Comparison of ENCODE assay signal across 8 mouse cellular contexts in genomic region chr7:34265876-34266346, GRCm38 (mm10). TPM values are rescaled to one million over a fixed set of nuclear protein-coding genes. Genes with fewer than 3 reads are reported as not detected.
DNase-seq lines count a peak whose midpoint lies in the region; ATAC-seq and TF ChIP-seq lines count a peak whose summit lies in the region.

No protein-coding gene starts in this region.

- H3K4me3 ChIP-seq in midbrain, embryonic 14.5 days (replicated peaks; ENCODE audit: low read depth, low read length), result no peak overlapping the region
- H3K4me3 ChIP-seq in midbrain, embryonic 11.5 days (ENCODE audit: low read depth, low read length), result no peak overlapping the region
- H3K4me3 ChIP-seq in cerebellum, adult 2 months (replicated peaks; ENCODE audit: insufficient read depth, low read depth, low read length), result no peak overlapping the region
- no peak overlapping the region for H3K4me3 ChIP-seq in olfactory bulb, adult 2 months (ENCODE audit: insufficient read depth, low read depth, low read length)

- H3K27ac ChIP-seq in midbrain, embryonic 14.5 days (replicated peaks; ENCODE audit: low read depth, low read length), result no peak overlapping the region
- H3K27ac ChIP-seq in midbrain, embryonic 11.5 days (ENCODE audit: low read depth, low read length), result no peak overlapping the region
- no peak overlapping the region for H3K27ac ChIP-seq in cerebellum, adult 2 months (ENCODE audit: insufficient read depth, low read length)
- H3K27ac ChIP-seq in olfactory bulb, adult 2 months (ENCODE audit: insufficient read depth, low read depth, low read length), result peak overlapping the region; percentile 70; the same call in 1 of the 2 replicates

- H3K9me3 ChIP-seq in midbrain, embryonic 14.5 days (ENCODE audit: control insufficient read depth, low read length), result no peaks in the 10 kb centered on the region
- H3K9me3 ChIP-seq in midbrain, embryonic 11.5 days (ENCODE audit: control insufficient read depth, low read length), result no peaks in the 10 kb centered on the region

- no peaks in the 10 kb centered on the region for H3K27me3 ChIP-seq in midbrain, embryonic 14.5 days (ENCODE audit: control insufficient read depth, insufficient read depth, low read length)
- H3K27me3 ChIP-seq in midbrain, embryonic 11.5 days (ENCODE audit: control insufficient read depth, insufficient read depth, low read length), result no peaks in the 10 kb centered on the region
- H3K27me3 ChIP-seq in cerebellum, adult 2 months (ENCODE audit: control insufficient read depth, insufficient read depth, low read length), result no peaks in the 10 kb centered on the region; the same call in 1 of the 2 replicates

- peak; percentile 75 for TF ChIP-seq CTCF in cerebellum, adult 2 months (IDR thresholded peaks at IDR 0.05; ENCODE audit: borderline replicate concordance, insufficient read depth, low read depth, low read length)
- TF ChIP-seq CTCF in olfactory bulb, adult 2 months (IDR thresholded peaks at IDR 0.05; ENCODE audit: insufficient read depth, low read depth, low read length), result 0 out of 2 replicates have a peak, but pooled peaks have one; percentile 18

- TF ChIP-seq POLR2A in cerebellum, adult 2 months (IDR thresholded peaks at IDR 0.05; ENCODE audit: borderline replicate concordance, insufficient read depth, low read length), result no peak
- no peak for TF ChIP-seq POLR2A in olfactory bulb, adult 2 months (IDR thresholded peaks at IDR 0.05; ENCODE audit: insufficient read depth, low read depth, low read length)

- ATAC-seq in midbrain, embryonic 14.5 days (ENCODE audit: low FRiP score, low TSS enrichment), result no peak
- ATAC-seq in midbrain, embryonic 11.5 days (ENCODE audit: low FRiP score), result no peak

- no peak overlapping the region for H3K9ac ChIP-seq in midbrain, embryonic 14.5 days (replicated peaks; ENCODE audit: low read length)
- no peak overlapping the region for H3K9ac ChIP-seq in midbrain, embryonic 11.5 days (ENCODE audit: low read length)

- H3K4me2 ChIP-seq in midbrain, embryonic 14.5 days (ENCODE audit: low read length), result no peak overlapping the region
- no peak overlapping the region for H3K4me2 ChIP-seq in midbrain, embryonic 11.5 days

- WGBS in midbrain, embryonic 14.5 days, result 72% methylated on average over 5 of the region's 5 CpGs
- 69% methylated on average over 5 of the region's 5 CpGs for WGBS in midbrain, embryonic 11.5 days
- 34% methylated on average over 5 of the region's 5 CpGs for WGBS in cerebellum, adult 2 months
- 22% methylated on average over 5 of the region's 5 CpGs for WGBS in olfactory bulb, adult 2 months

- H3K4me1 ChIP-seq in midbrain, embryonic 14.5 days (ENCODE audit: control insufficient read depth, insufficient read depth, low read length), result no peaks in the 10 kb centered on the region
- H3K4me1 ChIP-seq in midbrain, embryonic 11.5 days (ENCODE audit: control insufficient read depth, insufficient read depth, low read length), result no peaks in the 10 kb centered on the region
- peaks cover 5% of the 10 kb centered on the region; the same call in 1 of the 2 replicates for H3K4me1 ChIP-seq in cerebellum, adult 2 months (ENCODE audit: control insufficient read depth, insufficient read depth, low read length)
- H3K4me1 ChIP-seq in olfactory bulb, adult 2 months (ENCODE audit: control insufficient read depth, insufficient read depth, low read length), result peaks cover 5% of the 10 kb centered on the region

- intact Hi-C loops in left cerebral cortex, postnatal 4 days (cut with DNase I), result loop anchor here (5.0 kb wide), 1 partner anchor 86 kb away; no protein-coding TSS in a partner anchor

- DNase-seq in midbrain, embryonic 14.5 days, result peak; percentile 60
- DNase-seq in midbrain, embryonic 11.5 days (ENCODE audit: low spot score, missing footprints), result no peak
- DNase-seq in cerebellum, adult 2 months, result peak; percentile 67 to 78
- peak; percentile 48 for DNase-seq in gastrocnemius, postnatal 10 days
- DNase-seq in kidney, adult 18-20 months, result peak; percentile 64
- DNase-seq in left cerebral cortex, postnatal 4 days, result peak; percentile 47
- DNase-seq in thymus, postnatal 10 days (ENCODE audit: low spot score in 2 of 2), result peak; percentile 9 to 49

- H3K36me3 ChIP-seq in midbrain, embryonic 14.5 days (ENCODE audit: control insufficient read depth, insufficient read depth, low read length), result peaks cover 18% of the 10 kb centered on the region
- H3K36me3 ChIP-seq in midbrain, embryonic 11.5 days (ENCODE audit: control insufficient read depth, insufficient read depth, low read length), result no peaks in the 10 kb centered on the region

RNA-seq across cellular contexts. Expression of gene Gm6096, which starts 15.1 kb away (rescaled TPM):
- polyA plus RNA-seq in midbrain, embryonic 14.5 days (2014; fragmentation: Nextera tagmentation; extraction: Ambion mirVana), result 0.84 TPM in 1 of 2 replicates, not detected in the other
- 0.44 TPM in 1 of 2 replicates, not detected in the other for polyA plus RNA-seq in midbrain, embryonic 11.5 days (2014; fragmentation: Nextera tagmentation; extraction: Ambion mirVana)
- polyA plus RNA-seq in cerebellum, adult 2 months (2012; rRNA removed), result not detected in 2 replicates
- not detected for total RNA-seq in gastrocnemius, postnatal 10 days (2021)
- total RNA-seq in left cerebral cortex, postnatal 4 days (2021), result not detected
- polyA plus RNA-seq in olfactory bulb, adult 2 months (2012; ENCODE audit: insufficient read depth, insufficient read length, low replicate concordance, missing spikeins), result not detected in 2 replicates

RNA-seq across cellular contexts. Expression of gene Gpi1, which starts 35.8 kb away (rescaled TPM):
- 192 and 216 TPM in 2 replicates for polyA plus RNA-seq in midbrain, embryonic 14.5 days (2014; fragmentation: Nextera tagmentation; extraction: Ambion mirVana)
- polyA plus RNA-seq in midbrain, embryonic 11.5 days (2014; fragmentation: Nextera tagmentation; extraction: Ambion mirVana), result 277 and 282 TPM in 2 replicates
- polyA plus RNA-seq in cerebellum, adult 2 months (2012; rRNA removed), result 611 and 659 TPM in 2 replicates
- total RNA-seq in gastrocnemius, postnatal 10 days (2021), result 100 to 1,000 TPM; 954 to 962 TPM
- 100 to 1,000 TPM; 317 to 394 TPM for total RNA-seq in left cerebral cortex, postnatal 4 days (2021)
- polyA plus RNA-seq in olfactory bulb, adult 2 months (2012; ENCODE audit: insufficient read depth, insufficient read length, low replicate concordance, missing spikeins), result 367 and 564 TPM in 2 replicates

RNA-seq across cellular contexts. Expression of gene 4931406P16Rik, which starts 47.4 kb away (rescaled TPM):
- 36.7 and 40.6 TPM in 2 replicates for polyA plus RNA-seq in midbrain, embryonic 14.5 days (2014; fragmentation: Nextera tagmentation; extraction: Ambion mirVana)
- 27.4 and 29.8 TPM in 2 replicates for polyA plus RNA-seq in midbrain, embryonic 11.5 days (2014; fragmentation: Nextera tagmentation; extraction: Ambion mirVana)
- polyA plus RNA-seq in cerebellum, adult 2 months (2012; rRNA removed), result 32.8 and 35.9 TPM in 2 replicates
- total RNA-seq in gastrocnemius, postnatal 10 days (2021), result 10 to 100 TPM; 51.2 to 64.1 TPM
- 10 to 100 TPM; 50.3 to 64.9 TPM for total RNA-seq in left cerebral cortex, postnatal 4 days (2021)
- polyA plus RNA-seq in olfactory bulb, adult 2 months (2012; ENCODE audit: insufficient read depth, insufficient read length, low replicate concordance, missing spikeins), result not detected in 2 replicates

Comparison
In these comparisons a context has a peak if more than half of its experiments do, and no peak if none do; other contexts are left out.
1. RNA of gene 4931406P16Rik, which starts 47.4 kb away (polyA plus RNA-seq): 36.7 to 40.6 TPM in midbrain, embryonic 14.5 days, 32.8 to 35.9 TPM in cerebellum, adult 2 months and 27.4 to 29.8 TPM in midbrain, embryonic 11.5 days; not detected in olfactory bulb, adult 2 months; every median in the first group is over 10 times any median in the second.